Mouse (Mus musculus) cerebellum, adult (tissue): ENCODE data around the gene Dnajb5.

Source experiments
- ATAC-seq: cut with Nextera tagmentation; 2 replicates; pipeline ENCODE4 v1.9.2; 2017; ENCODE audit warnings: mild to moderate bottlenecking, moderate library complexity, mixed read lengths; ENCODE audit not compliant: insufficient number of reproducible peaks, low FRiP score, low TSS enrichment

The Dnajb5 gene

DNA sequence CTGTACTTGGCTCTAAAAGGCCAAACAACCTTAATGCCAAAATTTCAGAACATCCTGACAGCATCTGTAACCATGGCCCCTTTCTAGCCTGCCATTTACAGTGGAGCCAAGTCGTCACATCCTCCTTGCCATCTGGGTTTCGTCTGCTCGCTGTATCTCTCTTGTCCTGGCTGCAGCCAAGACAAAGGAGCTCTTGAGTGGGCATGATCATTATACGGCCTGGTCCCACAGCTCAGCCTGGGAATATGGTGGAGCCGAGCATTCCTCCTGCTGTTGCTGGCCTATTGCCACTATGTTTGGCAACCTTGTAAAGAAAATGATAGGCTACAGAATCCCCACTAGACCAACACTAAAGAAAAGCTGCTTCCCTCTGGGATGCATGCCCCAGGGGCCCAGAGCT lies 6.3 kb upstream of the Dnajb5 start:
- no peak for ATAC-seq

DNA sequence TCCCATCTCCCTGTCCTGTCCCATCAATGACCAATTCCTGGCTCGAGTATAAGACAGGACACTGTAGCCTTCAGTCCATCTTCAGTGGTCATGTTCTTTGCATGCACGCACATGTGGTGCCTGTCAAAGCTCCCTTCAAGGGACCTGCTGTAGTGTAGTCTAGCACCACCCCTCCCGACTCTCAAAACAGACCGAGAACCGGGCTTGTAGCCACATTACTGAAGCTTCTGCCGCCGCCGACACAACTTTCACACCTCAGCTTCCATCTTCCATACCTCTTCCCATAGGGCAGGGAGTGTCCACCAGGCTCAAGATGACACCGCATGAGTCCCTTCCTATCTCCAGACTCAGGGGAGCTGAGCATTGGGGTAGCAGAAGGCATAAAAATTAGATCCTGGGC lies 5.4 kb upstream of the Dnajb5 start:
- ATAC-seq = no peak

GRCm38 (mm10) chr4:42945043-42945442 lies 4.6 kb upstream of the Dnajb5 start:
- no peak for ATAC-seq

GRCm38 (mm10) chr4:42945445-42945844 lies 4.2 kb upstream of the Dnajb5 start:
- ATAC-seq = no peak

- ATAC-seq = no peak
Observed at GRCm38 (mm10) chr4:42945952-42946351, 3.7 kb upstream of the Dnajb5 start.

DNA sequence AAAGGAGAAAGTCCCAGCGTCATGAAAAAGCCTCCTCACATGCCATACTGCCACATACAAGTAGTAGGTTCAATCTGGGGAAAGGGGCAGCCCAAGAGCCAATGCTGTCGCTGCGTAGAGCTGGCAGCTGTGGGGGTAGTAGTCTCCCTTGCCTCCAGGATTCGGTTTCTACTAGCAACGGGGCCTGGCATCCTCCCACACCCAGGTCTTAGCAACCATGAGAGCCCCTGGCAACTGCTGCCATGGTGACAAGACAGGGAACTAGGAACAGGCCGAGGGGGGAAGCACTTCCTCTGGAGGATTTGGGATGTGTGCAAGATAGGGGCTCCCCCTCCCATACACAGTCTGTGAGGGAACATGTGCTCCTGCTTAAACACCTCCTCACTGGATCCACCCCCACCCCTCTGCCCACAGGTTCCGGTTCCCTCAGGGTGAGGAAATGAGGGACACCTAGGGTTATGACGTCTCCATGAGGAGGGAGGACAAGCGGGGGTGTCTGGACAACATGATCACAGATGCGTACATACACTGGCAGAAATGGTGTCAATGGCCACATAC lies 2.8 kb upstream of the Dnajb5 start:
- ATAC-seq = no peak

GRCm38 (mm10) chr4:42948527-42948926 lies 1.1 kb upstream of the Dnajb5 start:
- ATAC-seq = no peak

GRCm38 (mm10) chr4:42949051-42949675 lies 451 bp upstream of the Dnajb5 start:
- ATAC-seq = no peak

GRCm38 (mm10) chr4:42950065-42950558 lies 498 bp downstream of the Dnajb5 start:
- peak; percentile 4; the same call in 1 of the 2 replicates for ATAC-seq

GRCm38 (mm10) chr4:42951206-42952195 lies 1.9 kb downstream of the Dnajb5 start:
- no peak for ATAC-seq

DNA sequence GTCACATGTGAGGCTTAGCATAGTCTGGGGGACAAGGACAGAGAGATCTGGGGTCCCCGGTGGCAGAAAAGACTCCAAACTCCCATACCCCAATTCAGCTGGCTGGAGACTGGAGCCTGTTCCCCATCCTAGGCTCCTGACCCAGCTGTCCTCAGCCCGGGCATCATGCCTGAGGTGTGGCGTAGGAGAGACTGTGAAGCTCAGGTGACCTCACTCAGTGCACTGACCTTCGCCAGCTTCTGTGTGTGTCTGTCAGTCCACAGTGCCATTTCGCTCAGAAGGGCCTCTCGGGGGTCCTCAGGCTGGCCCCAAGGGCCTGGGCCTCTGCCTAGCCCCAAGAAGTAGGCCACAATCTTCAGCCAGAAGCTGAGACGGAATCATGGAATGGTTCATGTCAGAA lies 2.9 kb downstream of the Dnajb5 start:
- no peak for ATAC-seq

DNA sequence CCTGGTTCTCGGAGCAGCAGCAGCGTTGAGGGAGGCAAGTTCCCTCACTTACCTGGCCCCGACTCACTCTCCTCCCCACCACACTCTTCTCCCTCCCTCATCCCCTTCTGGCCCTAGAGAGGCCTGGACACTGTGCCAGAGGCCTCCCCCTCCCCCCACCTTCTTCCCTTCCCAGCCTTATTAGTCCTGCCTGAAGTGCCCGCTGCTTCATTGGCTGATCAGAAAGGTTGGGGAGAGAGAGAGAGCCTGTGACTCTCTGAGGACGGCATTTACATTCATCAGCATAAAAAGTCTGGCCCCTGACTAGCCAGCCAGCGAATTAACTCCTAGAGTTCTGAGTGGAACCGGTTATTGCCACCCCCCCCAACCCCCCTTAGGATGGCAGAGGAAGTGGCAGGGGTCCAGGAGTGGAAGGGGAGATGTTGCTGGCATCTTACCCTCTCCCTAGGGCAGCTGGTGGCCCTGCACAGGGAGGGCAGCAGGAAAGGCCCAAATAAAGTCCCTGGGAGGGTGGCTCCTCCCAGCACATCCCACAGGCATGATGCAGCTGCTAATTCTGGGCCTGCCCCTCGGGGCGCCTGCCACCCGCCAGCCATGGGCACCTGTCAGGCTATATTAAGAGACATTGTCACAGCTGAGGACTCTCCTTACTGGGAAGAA lies 4.0 kb downstream of the Dnajb5 start:
- no peak for ATAC-seq

DNA sequence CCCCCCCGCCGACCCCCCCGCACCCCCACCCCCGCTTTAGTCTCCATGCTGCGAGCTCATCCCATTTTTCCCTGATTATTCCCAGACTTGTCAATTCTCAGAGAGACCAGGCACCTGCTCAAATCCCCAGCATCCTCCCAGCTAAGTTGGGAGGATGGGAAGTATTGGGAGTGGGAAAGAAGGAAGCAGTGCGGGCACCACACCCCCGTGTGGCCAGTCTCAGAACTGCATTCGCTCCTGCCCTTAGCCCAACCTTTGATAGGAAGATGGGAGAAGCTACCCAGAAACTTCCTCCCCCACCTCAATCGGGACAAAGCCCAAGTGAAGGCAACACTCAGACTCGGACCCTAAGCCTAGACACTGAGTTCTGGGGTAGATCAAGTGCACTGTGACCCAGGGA lies 4.7 kb downstream of the Dnajb5 start:
- ATAC-seq = no peak

- ATAC-seq = no peak
Observed at GRCm38 (mm10) chr4:42955200-42955599, 5.6 kb downstream of the Dnajb5 start.

DNA sequence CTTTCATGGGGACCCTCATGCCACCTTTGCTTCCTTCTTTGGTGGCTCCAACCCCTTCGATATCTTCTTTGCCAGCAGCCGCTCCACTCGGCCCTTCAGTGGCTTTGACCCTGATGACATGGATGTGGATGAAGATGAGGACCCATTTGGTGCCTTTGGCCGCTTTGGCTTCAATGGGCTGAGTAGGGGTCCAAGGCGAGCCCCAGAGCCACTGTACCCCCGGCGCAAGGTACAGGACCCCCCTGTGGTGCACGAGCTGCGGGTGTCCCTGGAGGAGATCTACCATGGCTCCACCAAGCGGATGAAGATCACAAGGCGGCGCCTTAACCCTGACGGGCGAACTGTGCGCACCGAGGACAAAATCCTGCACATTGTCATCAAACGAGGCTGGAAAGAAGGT lies 7.0 kb downstream of the Dnajb5 start:
- no peak for ATAC-seq

DNA sequence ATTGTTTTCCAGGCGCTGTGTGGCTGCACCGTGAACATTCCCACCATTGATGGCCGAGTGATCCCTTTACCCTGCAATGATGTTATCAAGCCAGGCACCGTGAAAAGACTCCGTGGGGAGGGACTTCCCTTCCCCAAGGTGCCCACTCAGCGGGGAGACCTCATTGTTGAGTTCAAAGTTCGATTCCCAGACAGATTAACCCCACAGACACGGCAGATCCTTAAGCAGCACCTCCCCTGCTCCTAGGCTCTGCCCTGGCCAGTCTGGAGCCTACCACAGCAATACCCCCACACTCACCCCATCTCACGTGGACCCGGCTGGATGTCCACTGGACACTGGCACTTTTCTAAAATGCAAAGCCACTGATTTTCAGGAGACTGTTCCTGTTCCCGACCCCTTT lies 7.7 kb downstream of the Dnajb5 start:
- ATAC-seq = no peak

DNA sequence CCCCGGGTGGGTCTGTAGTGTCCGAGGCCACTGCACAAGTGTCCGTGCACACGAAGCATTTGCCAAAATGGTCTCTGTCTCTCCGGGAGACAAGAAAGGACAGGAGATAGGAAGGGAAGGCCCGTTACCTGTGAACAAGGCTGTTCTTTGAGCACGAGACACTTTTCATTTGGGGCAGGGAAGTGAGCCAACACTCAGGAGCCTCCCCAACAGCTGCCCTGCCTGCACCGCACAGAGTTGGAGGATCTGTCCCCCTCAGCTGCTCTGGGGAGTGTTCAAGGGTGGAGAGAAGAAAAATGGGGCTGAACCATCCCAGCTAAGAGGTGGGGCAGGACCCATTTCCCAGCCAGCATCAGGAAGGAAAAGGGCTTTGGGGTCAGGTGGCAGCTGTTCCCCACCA lies 8.4 kb downstream of the Dnajb5 start:
- ATAC-seq = no peak

DNA sequence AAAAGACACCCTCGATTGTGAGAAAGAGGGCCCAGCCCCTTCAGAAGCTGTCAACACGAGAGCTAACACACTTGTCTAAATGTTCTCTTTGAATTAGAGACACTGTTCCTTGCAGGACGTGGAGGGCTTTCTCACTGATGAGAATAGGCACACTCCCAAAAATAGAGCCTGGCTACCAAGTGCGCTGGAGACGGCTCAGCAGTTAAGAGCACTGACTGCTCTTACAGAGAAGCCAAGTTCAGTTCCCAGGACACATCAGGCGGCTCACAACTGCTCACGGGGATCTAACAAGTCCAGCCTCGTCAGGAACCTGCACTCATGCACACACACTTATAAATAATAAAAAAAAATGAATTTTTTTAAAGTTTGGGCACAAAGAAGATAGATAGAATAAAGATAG lies 9.3 kb downstream of the Dnajb5 start:
- ATAC-seq = no peak

- no peak for ATAC-seq
Observed at GRCm38 (mm10) chr4:42959382-42959781, 9.8 kb downstream of the Dnajb5 start.

DNA sequence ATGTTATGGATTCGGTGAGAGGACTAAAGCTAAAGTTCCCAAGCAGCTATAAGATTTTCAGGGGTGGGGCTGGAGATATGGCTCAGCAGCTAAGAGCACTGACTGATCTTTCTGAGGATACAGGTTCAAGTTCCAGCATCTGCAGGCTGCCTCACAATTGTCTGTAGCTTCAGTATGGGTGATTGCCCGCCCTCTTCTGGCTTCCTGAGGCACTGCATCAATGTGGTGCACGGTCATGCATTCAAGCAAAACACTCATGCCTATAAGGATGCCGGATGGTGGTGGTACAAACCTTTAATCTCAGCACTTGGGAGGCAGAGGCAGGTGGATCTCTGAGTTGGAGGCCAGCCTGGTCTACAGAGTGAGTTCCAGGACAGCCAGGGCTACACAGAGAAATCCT lies 12.0 kb downstream of the Dnajb5 start:
- no peak for ATAC-seq

GRCm38 (mm10) chr4:42963480-42963879 lies 13.9 kb downstream of the Dnajb5 start:
- no peak for ATAC-seq
